Mouse (Mus musculus) cerebellum, adult 2 months (tissue): Measurements from ENCODE around the gene Parl. TPM values are rescaled to one million over a fixed set of nuclear protein-coding genes. Genes with fewer than 3 reads are reported as not detected.

Experiments used
- DNase-seq, 2 experiments: peaks; one replicate each; pipeline ENCODE4 v3.0.0; 2021
- H3K27ac ChIP-seq: fragments of 200-500 bp; 2 replicates; pipeline ENCODE4 v1.5.1; 2012; ENCODE audit warnings: low read length, control low read depth, inconsistent platforms; ENCODE audit not compliant: insufficient read depth
- H3K27me3 ChIP-seq: fragments of 200-500 bp; 2 replicates; pipeline ENCODE4 v1.6.1; 2012; ENCODE audit warnings: inconsistent platforms, mild to moderate bottlenecking, low read length, moderate library complexity; ENCODE audit not compliant: control insufficient read depth, insufficient read depth
- H3K4me1 ChIP-seq: fragments of 200-500 bp; 2 replicates; pipeline ENCODE4 v1.6.1; 2011; ENCODE audit warnings: low read length; ENCODE audit not compliant: control insufficient read depth, insufficient read depth
- H3K4me3 ChIP-seq: fragments of 200-500 bp; replicated peaks from 2 replicates; pipeline ENCODE3; 2011; ENCODE audit warnings: mild to moderate bottlenecking, low read depth, low read length, control low read depth; ENCODE audit not compliant: insufficient read depth
- CTCF ChIP-seq: fragments of 200-500 bp; IDR thresholded peaks from 2 replicates; pipeline ENCODE4 v1.5.1; 2011; ENCODE audit warnings: low read depth, mild to moderate bottlenecking, control low read depth, low read length, moderate library complexity, borderline replicate concordance; ENCODE audit not compliant: insufficient read depth
- POLR2A ChIP-seq: fragments of 200-500 bp; IDR thresholded peaks from 2 replicates; pipeline ENCODE4 v1.6.1; 2011; ENCODE audit warnings: low read length, control low read depth, borderline replicate concordance; ENCODE audit not compliant: insufficient read depth
- WGBS: fragments of 180-500 bp; shearing (Covaris S2); methylation state at CpG from one replicate; pipeline ENCODE4 v1.1.7; 2018; 5-methylcytosine and 5-hydroxymethylcytosine counted together
- polyA plus RNA-seq: library from polyadenylated mRNA; depleted of rRNA; stranded (reverse); fragments of >200 nt; gene quantifications from 2 replicates; pipeline ENCODE4 v1.2.3, GENCODE M21; 2012

Parl gene
- polyA plus RNA-seq, 1 experiment, result 76.3 TPM

DNA sequence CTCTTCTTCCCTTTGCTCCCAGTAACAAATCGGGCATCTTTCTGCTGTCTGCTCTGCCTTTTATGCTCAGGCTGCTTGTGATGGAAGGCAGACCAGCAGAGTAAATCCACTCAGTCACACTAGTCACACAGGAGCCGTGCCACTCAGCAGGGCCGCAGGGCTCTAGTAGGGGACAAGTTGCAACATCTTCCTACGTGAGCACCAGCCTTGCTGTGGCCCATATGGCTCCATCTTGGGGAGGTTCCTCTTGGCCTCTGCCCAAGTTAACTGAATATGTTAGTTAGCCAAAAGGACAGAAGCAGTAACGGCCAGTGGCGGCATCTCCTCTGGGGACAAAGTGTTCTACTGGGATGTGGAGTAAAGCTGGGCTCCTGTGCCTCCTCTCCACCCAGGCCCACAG is 14.6 kb upstream of the Parl start:
- Histone ChIP-seq H3K27ac (no peak overlapping the region), H3K4me1 (no peaks in the 10 kb centered on the region), H3K27me3 (no peaks in the 10 kb centered on the region), H3K4me3 (no peak overlapping the region)
- no peak for TF ChIP-seq CTCF
- TF ChIP-seq POLR2A, result no peak
- DNase-seq, result no peak
- 26% methylated on average over 6 of the region's 6 CpGs for WGBS

DNA sequence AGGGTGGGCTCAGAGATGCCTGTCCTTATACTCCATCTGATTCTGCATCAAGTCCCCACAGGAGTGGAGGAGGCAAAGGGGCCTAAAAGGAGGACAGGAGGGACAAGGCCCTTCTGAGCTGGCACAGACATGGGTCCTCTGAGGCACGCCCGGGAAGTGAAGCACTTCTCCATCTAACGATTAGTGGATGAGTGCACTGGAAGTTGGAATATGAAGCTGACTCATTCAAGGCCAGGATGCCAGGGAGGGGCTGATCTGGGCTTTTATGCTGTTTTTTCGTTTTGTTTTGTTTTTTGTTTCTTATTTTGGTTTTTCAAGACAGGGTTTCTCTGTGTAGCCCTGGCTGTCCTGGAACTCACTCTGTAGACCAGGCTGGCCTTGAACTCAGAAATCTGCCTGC is 13.1 kb upstream of the Parl start:
- H3K27ac ChIP-seq, result no peak overlapping the region
- no peaks in the 10 kb centered on the region for H3K4me1 ChIP-seq
- no peak for DNase-seq
- no peak overlapping the region for H3K4me3 ChIP-seq
- TF ChIP-seq CTCF (no peak), POLR2A (no peak)
- 80% methylated on average over 4 of the region's 4 CpGs for WGBS
- no peaks in the 10 kb centered on the region for H3K27me3 ChIP-seq

DNA sequence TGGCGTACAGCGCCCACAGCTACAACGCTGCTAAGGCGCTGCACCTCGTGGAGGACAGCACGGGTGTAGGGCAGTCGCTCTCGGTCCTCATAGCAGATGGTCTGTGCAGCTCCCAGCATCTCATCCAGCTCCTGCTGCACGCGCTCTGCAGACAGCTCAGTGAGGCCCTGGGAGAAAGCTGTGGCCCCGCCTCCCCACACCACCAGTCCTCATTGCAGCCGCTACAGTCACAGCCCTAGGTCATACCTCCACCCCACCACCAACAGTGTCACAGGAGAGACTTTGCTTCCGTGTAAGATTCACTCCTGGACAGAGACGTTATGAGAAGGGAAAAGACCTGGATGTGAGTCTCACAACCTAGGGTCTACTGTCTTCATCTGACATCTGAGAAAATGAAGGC is 10.1 kb upstream of the Parl start:
- TF ChIP-seq POLR2A (no peak), CTCF (no peak)
- Histone ChIP-seq H3K4me1 (no peaks in the 10 kb centered on the region), H3K4me3 (no peak overlapping the region), H3K27me3 (no peaks in the 10 kb centered on the region), H3K27ac (no peak overlapping the region)
- 57% methylated on average over 14 of the region's 14 CpGs for WGBS
- no peak for DNase-seq

GRCm38 (mm10) chr16:20300076-20300475 is 2.1 kb downstream of the Parl start:
- Histone ChIP-seq H3K4me1 (peaks cover 3% of the 10 kb centered on the region; the same call in 1 of the 2 replicates), H3K27ac (no peak overlapping the region), H3K4me3 (no peak overlapping the region), H3K27me3 (no peaks in the 10 kb centered on the region)
- no peak for TF ChIP-seq CTCF
- TF ChIP-seq POLR2A, result no peak
- DNase-seq, result no peak
- WGBS, result 82% methylated on average over 2 of the region's 2 CpGs

- H3K4me1 ChIP-seq, result no peaks in the 10 kb centered on the region
- WGBS, result 76% methylated on average over 4 of the region's 4 CpGs
- no peak for DNase-seq
These were observed 21.9 kb downstream of the Parl start for GRCm38 (mm10) chr16:20280238-20280637.

GRCm38 (mm10) chr16:20279395-20279794 is 22.8 kb downstream of the Parl start:
- no peaks in the 10 kb centered on the region for H3K27me3 ChIP-seq
- WGBS, result 92% methylated on average over 5 of the region's 5 CpGs
- no peaks in the 10 kb centered on the region for H3K4me1 ChIP-seq

More at GRCm38 (mm10) chr16:20280238-20280637, 21.9 kb downstream of the Parl start:
- Histone ChIP-seq H3K4me3 (no peak overlapping the region), H3K27ac (no peak overlapping the region), H3K27me3 (no peaks in the 10 kb centered on the region)
- TF ChIP-seq POLR2A (no peak), CTCF (no peak)

DNA sequence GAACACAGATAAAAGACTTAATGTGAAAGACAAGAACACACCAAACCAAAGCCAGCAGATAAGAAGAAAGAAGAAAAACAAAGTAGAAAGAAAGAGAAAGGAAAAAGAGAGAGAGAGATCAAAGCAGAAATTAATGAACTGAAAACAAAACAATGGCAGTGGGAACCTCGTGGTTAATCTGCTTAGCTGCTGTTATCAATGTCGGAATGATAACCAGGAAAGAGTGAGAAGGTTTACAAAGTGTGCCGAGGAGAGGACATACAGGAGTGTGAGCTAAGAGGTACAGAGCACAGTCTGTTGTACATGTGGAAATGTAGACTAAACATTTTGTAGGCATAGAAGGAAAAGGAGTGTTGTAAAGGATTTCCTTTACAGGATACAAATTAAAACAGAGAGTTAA is 29.2 kb downstream of the Parl start:
- no peak for DNase-seq
- WGBS, result 42% methylated on average over 3 of the region's 3 CpGs
- Histone ChIP-seq H3K27me3 (no peaks in the 10 kb centered on the region), H3K4me1 (no peaks in the 10 kb centered on the region), H3K27ac (no peak overlapping the region), H3K4me3 (no peak overlapping the region)
- TF ChIP-seq CTCF (no peak), POLR2A (no peak)

More at GRCm38 (mm10) chr16:20279395-20279794, 22.8 kb downstream of the Parl start:
- no peak for DNase-seq
- H3K27ac ChIP-seq, result no peak overlapping the region
- no peak overlapping the region for H3K4me3 ChIP-seq
- TF ChIP-seq POLR2A, result no peak
- TF ChIP-seq CTCF, result no peak

GRCm38 (mm10) chr16:20271339-20271738 is 30.8 kb downstream of the Parl start:
- 72% methylated on average over 4 of the region's 4 CpGs for WGBS
- no peaks in the 10 kb centered on the region for H3K27me3 ChIP-seq
- H3K4me3 ChIP-seq, result no peak overlapping the region
- DNase-seq, result no peak
- no peaks in the 10 kb centered on the region for H3K4me1 ChIP-seq
- TF ChIP-seq POLR2A, result no peak
- no peak for TF ChIP-seq CTCF
- no peak overlapping the region for H3K27ac ChIP-seq

GRCm38 (mm10) chr16:20265089-20265488 is 37.1 kb downstream of the Parl start:
- 67% methylated on average over 7 of the region's 7 CpGs for WGBS
- TF ChIP-seq POLR2A (no peak), CTCF (no peak)

More at GRCm38 (mm10) chr16:20265089-20265488, 37.1 kb downstream of the Parl start:
- Histone ChIP-seq H3K27ac (no peak overlapping the region), H3K27me3 (no peaks in the 10 kb centered on the region), H3K4me1 (no peaks in the 10 kb centered on the region), H3K4me3 (no peak overlapping the region)
- no peak for DNase-seq
